Mouse (Mus musculus) ES-E14 (cell line): ENCODE data around the gene Cmtm7.

ENCODE experiments used
- CHD2 ChIP-seq: IDR thresholded peaks from 2 replicates; pipeline ENCODE4 v1.6.1; 2014; ENCODE audit warnings: mild to moderate bottlenecking, low read depth, low read length, inconsistent platforms
- HCFC1 ChIP-seq: IDR thresholded peaks from 2 replicates; pipeline ENCODE4 v1.6.1; 2012; ENCODE audit warnings: low read length, inconsistent platforms, borderline replicate concordance; ENCODE audit not compliant: insufficient read depth
- ZC3H11A ChIP-seq: IDR thresholded peaks from 2 replicates; pipeline ENCODE4 v1.6.1; 2012; ENCODE audit warnings: low read depth, mild to moderate bottlenecking, inconsistent platforms, low read length, borderline replicate concordance
- ZNF384 ChIP-seq: IDR thresholded peaks from 2 replicates; pipeline ENCODE4 v1.6.1; 2012; ENCODE audit warnings: low read depth, low read length, inconsistent platforms

GRCm38 (mm10) chr9:114828377-114828776, 46.7 kb upstream of the Cmtm7 start:
- TF ChIP-seq CHD2 (no peak), ZC3H11A (no peak), HCFC1 (no peak), ZNF384 (no peak)
